Mouse (Mus musculus) spleen, embryonic (tissue): ENCODE data around the gene Cenpt.

Source experiments
- CTCF ChIA-PET: fragments of 350-600 bp; sonication (Branson Sonifier 250); formaldehyde crosslinking; loops from one replicate; lab custom pipeline; 2022; lab: Charles Lee

Cenpt gene

GRCm38 (mm10) chr8:105853178-105853577 lies at the start of gene Cenpt:
TSS of gene Cenpt (minus strand) at chr8:105853278.
- CTCF ChIA-PET = no interaction called here

DNA sequence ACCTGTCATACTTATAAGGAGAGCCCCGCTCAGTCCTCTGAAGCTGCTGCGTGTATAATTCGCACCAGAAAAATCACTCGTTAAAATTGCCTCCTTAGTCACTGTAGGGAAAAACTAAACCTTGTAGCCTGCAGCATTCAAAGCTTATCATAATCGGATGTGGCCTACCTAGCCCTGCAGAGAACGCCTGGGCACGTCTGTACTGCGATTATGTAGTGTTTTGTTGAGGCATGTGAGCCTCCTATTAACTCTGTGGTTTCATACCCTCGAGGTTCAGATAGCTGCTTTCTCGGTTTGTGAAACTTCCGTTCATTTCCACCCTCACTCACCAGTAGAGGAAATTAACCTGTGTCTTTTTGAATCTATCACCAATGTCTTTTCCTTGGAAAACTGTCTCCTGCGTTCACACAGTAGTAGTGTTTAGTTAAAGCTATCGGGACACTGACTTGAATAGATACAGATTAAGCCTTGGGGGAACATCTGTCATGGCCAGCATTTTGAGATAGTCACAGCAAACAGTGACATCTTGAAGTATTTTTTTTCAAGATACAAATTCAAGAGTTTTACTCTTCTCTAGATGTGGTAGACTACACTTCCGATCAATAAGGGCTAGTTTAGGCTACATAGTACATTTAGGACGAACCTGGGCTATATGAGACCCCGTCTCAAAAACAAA lies 48.0 kb upstream of the Cenpt start:
- CTCF ChIA-PET = interaction anchor here (0.6 kb wide), 1 partner anchor 57 kb away, joined by 12 read pairs; no protein-coding TSS in a partner anchor

DNA sequence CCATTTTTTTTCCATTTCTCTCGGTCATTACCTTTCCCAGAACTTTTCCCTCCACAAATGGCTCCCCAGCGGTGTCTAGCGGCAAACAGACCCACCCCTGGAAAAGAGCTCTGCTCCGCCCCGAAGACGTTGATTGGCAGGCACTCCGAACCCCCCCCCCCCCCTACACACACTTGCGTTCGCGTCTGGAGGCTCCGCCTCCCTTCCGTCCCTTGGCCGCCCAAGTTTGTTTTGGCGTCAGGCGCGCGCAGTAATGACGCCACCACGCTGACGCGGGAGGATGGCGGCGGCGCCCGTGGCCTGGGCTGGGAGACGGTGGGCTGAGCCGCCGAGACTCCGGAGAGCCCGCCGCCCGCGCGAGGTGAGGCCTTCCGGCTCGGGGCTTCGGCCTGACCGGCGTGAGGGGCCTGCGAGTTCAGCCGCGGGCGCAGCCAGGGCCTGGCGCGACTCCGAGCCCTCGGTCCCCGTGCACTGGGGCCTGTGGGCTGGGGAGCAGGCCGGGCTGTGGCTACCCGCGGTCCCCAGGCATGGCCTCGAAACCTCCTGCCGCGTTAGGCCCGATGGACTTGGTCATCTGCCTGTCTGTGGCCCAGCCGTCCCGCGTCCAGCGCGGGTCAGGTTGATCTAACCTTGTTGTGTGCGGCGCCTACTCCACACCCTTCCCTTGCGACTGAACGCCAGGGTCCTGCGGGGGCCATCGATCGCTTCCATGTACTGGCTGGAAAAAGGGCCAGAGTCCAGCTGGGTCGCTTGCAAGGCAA lies 47.3 kb upstream of the Cenpt start, which contains the start of gene Pskh1:
Gene Pskh1 (plus strand): TSS at position 262 of the 761 bp plus-strand sequence.
- CTCF ChIA-PET = interaction anchor here (0.6 to 0.9 kb wide), 3 partner anchors 30 to 285 kb away, joined by 3 read pairs; partner anchors contain the start of gene Ddx28

- CTCF ChIA-PET = no interaction called here
Observed at GRCm38 (mm10) chr8:105897801-105898480, 44.9 kb upstream of the Cenpt start.

- CTCF ChIA-PET = no interaction called here
Observed at GRCm38 (mm10) chr8:105893339-105893738, 40.3 kb upstream of the Cenpt start, which contains the start of gene Nrn1l. TSS of gene Nrn1l (plus strand) at chr8:105893567.

DNA sequence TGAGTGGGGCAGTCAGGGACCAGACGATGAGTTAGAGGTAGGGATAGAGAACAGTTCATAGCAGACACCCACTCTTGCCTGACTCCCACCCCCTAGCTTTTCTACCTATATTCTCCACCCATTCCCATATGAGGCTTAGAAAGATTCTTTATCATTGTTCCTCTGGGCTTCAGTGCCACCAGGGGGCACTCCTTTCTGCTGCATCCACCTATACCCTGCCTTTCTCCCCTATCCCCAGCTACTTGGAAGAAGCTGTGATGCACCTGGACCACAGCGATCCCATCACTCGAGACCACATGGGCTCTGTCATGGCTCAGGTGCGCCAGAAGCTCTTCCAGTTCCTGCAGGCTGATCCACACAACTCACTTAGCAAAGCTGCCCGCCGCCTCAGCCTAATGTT lies 39.4 kb upstream of the Cenpt start:
- CTCF ChIA-PET = interaction anchor here (0.9 to 1.4 kb wide), 2 partner anchors 10 to 225 kb away, joined by 4 read pairs; no protein-coding TSS in a partner anchor

DNA sequence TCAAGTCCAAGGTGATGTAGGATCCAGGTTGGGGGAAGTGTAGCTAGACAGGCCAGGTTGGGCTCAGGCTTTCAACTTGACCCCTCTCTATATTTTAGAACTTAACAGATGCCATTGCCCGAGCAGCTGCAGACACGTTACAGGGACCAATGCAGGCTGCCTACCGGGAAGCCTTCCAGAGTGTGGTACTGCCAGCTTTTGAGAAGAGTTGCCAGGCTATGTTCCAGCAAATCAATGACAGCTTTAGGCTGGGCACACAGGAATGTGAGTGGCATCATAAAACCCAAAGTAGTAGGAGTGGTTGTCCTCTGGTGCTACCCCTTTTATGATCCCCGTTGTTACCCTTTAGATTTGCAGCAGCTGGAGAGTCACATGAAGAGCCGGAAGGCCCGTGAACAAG lies 37.8 kb upstream of the Cenpt start:
- CTCF ChIA-PET = interaction anchor here (0.6 kb wide), 1 partner anchor 19 kb away, joined by 3 read pairs; no protein-coding TSS in a partner anchor

GRCm38 (mm10) chr8:105889756-105890465 lies 36.8 kb upstream of the Cenpt start:
- CTCF ChIA-PET = no interaction called here

DNA sequence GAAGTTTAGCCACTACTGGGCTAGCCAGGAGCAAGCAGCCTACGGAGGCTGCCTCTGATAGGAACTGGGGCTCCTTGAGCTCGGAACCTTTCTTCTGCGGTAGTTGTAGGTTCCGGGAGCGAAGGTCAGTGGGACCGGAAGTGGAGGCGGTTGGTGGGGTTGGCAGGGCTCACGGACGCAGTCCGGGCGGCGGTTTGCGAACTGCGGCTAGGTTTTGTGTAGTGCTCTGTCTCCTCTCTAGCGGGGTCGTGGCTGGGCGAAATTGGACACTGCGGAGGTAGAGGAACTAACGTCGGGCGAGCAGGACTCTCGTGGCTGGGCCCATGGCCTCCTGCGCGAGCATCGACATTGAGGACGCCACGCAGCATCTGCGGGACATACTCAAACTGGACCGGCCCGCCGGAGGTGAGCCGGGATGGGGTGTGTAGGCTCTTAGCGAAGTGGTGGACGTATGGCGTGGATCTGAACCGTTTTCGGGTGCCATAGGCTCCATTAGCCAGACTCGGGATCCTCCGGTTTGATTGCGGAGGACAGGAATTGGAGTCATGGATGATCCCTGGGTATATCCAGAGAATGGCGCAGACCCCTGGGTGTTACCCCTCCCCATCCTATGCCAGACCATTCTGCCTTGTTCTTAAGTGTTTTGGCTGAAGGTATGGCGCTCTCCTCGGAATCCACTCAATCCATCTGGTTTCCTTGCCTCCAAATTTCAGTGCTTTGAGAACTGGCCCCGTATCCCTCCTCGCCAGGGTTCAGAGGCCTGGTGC lies 27.9 kb upstream of the Cenpt start, which contains the start of gene Edc4:
Gene Edc4 (plus strand): TSS at position 128 of the 767 bp plus-strand sequence.
- CTCF ChIA-PET = no interaction called here

DNA sequence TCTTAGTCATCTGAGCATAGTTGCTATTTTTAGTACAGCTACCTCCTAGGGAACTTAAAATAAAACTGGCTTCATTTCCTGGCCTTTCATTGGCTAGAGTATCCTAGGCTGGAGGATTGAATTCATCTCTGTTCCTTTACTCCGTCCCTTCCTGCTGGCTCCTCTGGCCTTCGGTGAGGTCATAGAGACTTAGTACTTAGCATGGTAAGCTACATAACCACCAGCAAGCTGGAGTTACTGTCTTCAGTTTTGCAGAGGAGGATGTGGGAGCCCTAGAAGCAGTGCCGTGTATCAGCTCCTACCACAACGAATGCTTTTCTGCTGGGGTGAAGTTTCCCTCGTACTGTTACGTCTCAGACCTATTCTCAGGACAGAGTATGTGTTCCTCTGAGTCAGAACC lies 21.2 kb upstream of the Cenpt start:
- CTCF ChIA-PET = no interaction called here

DNA sequence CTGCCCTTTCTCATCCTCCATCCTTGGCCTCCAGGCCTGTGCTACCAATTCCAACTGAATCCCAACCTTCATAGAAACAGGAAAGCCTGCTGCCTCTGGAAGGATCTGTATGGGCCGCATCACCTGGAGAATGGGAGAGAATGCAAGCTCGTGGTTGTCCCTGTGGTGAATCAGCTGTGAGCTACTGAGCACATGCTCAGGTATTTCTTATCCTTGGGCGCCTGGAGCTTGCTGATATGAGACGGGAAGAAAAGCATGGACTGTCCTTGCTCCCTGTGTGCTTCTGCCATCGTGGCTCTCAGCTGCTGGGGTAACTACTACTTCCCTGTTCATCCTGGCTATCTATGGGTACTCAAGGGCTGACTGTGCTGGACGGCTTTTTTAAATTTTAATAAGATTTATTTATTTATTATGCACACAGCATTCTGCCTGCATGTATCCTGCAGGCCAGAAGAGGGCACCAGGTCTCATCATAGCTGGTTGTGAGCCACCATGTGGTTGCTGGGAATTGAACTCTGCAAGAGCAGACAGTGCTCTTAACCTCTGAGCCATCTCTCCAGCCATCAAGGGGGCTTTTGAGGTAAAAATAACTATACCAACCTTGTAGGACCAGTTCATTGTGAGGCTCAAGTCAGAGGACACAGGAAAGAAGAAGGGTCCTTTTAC lies 13.4 kb upstream of the Cenpt start:
- CTCF ChIA-PET = no interaction called here

DNA sequence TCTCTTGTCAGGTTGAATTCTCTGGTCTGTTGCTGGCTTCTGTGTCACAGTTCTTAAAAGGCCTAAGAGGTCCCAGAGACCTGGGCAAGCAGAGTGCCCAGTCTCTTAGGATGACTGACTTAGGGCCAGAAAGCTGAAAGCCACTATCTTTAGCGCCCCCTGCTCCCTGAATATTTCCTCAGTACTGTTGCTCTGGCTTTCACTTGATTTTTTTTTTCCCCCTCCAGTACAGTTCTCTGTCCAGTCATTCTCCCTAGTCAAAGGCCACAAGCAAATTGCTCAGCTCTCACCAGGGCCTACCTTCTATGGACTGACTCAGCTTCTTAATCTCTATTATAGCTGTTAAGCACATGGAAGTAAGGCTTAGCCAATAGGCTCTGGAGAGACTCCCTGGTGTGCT lies 8.9 kb upstream of the Cenpt start:
- CTCF ChIA-PET = no interaction called here

DNA sequence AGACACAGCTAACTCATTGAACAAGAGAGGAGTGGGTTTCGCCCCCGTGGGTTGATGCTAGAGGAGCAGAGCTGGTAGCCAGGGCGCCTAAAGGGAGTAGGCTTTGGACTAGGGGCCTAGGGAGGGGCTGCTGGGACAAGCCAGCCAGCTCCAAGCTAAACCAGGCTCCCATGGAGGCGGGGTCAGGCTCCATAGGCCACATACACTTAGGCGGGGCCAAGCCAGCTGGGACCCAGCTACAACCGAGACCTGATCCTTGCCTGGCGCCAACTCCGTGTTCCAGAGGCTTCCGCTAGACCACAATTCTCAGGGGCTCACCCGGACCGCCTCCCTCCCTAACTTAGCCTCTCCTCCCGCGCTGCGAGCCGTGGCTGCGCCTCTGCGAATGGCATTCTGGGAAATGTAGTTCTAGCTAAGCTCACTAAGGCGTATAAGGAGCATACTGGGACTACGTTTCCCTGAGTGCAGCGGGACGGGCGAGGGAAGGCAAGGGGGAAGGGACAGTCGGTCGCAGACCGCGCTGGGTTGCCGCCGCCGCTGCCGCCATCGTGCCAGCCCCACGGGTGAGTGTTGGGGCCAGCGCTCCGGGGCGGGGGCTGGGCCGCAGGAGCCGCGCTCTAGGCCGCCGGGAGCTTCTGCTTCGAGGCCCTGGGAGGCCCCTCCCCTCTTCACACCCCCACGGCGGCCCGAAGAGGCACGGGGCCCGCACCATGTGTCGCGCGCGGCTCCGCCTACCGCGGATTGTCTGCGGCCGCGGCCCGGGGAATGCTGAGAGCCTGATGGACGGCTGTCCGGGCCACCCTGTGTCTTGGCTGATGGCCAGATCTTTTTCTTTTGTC lies 7.3 kb upstream of the Cenpt start, which contains the start of gene Nutf2:
Gene Nutf2 (plus strand): TSS at position 438 of the 839 bp plus-strand sequence.
- CTCF ChIA-PET = interaction anchor here (1.3 kb wide), 1 partner anchor 26 kb away, joined by 6 read pairs; no protein-coding TSS in a partner anchor

DNA sequence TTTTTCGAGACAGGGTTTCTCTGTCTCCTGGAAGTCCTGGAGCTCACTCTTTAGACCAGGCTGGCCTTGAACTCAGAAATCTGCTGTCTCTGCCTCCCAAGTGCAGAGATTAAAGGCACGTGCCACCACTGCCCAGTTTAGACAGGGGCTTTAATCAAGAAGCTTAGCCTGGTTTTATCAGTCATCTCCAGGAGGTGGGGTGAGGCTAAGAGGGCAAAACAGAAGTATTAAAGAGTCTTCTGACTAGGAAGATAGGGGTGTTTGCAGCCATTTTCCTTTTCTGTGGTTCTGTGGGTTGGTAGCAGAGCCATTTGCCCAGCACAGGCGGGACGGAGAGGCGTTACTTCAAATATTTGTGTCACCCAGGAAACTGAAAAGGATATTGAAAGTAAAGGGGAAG lies 6.2 kb upstream of the Cenpt start:
- CTCF ChIA-PET = no interaction called here

DNA sequence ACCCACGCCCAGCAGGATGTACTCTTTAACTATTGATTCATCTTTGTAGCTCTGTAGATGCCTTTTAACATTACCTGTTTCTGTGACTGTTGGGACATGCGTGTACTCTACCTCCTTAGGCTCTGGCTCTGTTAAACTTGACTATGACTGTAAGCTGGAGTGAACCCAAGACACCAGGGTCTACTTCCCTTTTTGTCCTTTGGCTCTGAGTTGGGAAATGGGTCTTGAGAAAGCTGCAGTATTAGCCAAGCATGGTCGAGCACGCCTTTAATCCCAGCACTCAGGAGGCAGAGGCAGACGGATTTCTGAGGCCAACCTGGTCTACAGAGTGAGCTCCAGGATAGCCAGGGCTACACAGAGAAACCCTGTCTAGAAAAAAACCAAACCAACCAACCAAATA lies 5.4 kb upstream of the Cenpt start:
- CTCF ChIA-PET = no interaction called here

DNA sequence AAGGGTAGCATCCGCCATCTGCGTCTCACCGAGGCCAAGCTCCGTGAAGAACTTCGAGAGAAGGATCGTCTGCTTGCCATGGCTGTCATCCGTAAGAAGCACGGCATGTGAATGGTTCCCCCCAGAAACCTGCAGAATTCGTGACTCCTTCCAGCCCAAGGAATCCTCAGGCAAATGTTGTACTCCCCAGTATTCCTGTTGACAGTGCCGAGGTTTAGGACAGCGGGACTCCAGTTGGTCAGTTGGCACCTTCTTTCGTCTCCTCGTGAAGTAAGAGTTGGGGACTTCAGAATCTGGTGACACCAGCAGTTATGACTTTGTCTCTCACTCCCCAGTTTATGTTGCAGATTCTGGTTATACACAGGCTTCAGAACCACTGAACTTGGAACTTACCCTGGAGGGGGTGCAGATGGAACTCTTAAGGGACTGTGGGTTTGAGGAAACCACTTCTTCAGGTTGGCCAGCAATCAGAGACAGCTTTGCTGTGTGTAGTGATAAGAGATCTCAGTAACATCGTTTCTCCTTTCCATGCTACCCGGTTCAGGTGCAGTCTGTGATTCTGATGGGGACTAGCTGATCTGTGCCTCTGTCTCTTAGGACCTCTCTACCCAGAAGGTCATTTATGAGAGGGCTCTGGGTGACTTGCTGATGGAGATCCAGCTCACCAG lies 3.2 kb upstream of the Cenpt start:
- CTCF ChIA-PET = no interaction called here

GRCm38 (mm10) chr8:105855248-105856167 lies 2.4 kb upstream of the Cenpt start:
- CTCF ChIA-PET = no interaction called here
